Mouse (Mus musculus) CD4-positive naive resting alpha-beta T cell, adult 57 days (primary cell): ENCODE results near the gene Defb42. TPM values are rescaled to one million over a fixed set of nuclear protein-coding genes. Genes with fewer than 3 reads are reported as not detected.

Experiments used
- total RNA-seq: library from RNA; stranded (reverse); gene quantifications from one replicate; pipeline ENCODE4 v1.2.4, GENCODE M21; 2023

Defb42 gene
- not detected for total RNA-seq

DNA sequence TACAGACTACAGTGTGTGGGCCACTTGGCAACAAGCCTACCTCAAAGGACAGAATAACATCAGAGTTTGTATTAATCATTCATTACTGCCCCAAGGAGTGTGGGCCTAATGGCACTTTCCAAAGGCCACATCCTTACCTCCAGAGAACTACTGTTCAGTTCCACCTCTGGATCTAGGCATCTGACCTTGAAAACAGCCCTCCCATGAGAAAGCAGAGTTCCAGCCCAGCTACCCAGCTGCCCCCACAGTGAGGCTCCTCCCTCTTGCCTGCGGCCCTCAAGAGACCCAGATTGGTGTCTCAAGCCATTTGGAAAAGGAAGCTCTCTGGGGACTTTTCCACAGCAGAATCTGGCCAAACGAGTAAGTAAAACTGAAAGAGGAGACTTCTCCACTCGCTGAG lies at the start of gene Defb42:
Gene Defb42 (plus strand): TSS at position 301 of the 400 bp plus-strand sequence.

DNA sequence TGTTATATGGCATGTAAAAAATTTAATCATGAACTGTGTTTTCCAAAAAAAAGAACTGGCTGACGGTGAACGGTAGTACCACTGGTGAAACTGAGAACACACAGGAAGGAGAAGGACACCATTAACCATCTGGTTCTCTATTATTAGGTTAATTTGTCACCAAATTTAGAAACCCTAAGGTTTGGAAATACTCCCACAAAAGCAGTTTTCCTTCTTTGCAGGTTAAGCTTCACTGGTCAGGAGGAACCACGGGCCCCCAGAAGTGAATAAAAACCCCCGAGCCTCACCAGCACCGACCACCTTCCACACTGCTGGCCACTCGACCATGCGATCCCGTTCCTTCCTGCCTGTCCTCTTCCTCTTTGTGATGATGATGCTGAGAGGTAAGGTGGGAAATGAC lies 49.0 kb upstream of the Defb42 start, which contains the start of gene Defb47:
Gene Defb47 (plus strand): TSS at position 301 of the 400 bp plus-strand sequence.

DNA sequence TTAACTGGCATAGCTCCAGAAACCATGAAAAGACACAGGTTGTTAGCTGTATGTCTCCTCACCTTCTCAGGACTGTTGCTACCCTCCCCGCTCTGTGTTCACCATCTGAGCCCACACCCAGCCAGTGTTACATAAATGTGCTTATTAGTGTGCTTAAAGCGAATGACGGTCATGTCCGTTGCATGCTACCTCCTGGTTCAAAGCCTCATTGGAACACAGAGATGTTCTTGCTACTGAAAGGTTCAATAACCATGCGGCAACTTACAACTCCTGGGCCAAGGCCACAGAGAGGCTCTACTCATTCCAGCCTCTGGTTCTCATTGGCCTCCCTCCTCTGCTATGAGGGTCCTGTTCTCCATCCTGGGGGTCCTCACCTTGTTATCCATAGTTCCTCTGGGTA lies 35.3 kb upstream of the Defb42 start, which contains the start of gene Defb43:
Gene Defb43 (plus strand): TSS at position 301 of the 400 bp plus-strand sequence.

DNA sequence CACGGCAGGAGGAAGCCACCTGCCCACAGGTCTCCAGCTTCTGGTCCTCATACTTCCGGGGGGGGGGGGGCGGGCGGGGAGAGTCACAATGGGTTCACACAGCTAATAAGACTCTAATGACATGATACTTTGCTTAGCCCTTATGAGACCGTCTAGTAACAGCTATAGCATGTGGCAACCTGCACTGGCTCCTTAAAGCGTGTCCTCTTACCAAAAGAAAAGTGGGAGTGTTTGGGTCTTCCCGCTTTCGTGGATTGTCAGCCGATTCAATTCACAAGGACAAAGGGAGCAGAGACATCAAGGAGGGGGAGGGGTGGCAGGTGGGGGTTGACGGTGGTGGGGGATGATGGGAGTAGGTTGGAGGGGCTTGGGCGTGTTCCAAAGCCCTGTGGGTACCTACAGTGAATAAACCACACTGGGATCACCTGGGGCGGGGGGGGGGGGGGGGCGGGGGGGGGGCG lies 3.1 kb downstream of the Defb42 start, which contains the start of gene Defb30:
Gene Defb30 (minus strand): TSS at position 51 of the 461 bp plus-strand sequence.

Other genes starting within 250 kb of the Defb42 start
- gene Wdfy2, start 209.3 kb upstream of the Defb42 start, total RNA-seq: 13.9 TPM
- not detected for gene Defb48, start 62.5 kb upstream of the Defb42 start, total RNA-seq
- gene Defb47, start 48.9 kb upstream of the Defb42 start, total RNA-seq: not detected
- gene Defb43, start 35.2 kb upstream of the Defb42 start, total RNA-seq: not detected
- gene Defb30, start 3.0 kb downstream of the Defb42 start, total RNA-seq: not detected